Mouse (Mus musculus): ENCODE measurements around the gene Manba.
A peak's percentile ranks its signal among the peaks of the same experiment; 100 is the strongest.
"Not testable (repeated sequence)": the region's sequence is repeated elsewhere in the genome, so short reads cannot be mapped to it uniquely, and the experiment has no call there.

Manba gene

GRCm38 (mm10) chr3:135486351-135486750, 940 bp downstream of the Manba start:
- no peak for DNase-seq (ENCODE audit: low spot score in 2 of 2)

GRCm38 (mm10) chr3:135487803-135488202, 2.4 kb downstream of the Manba start:
- DNase-seq (ENCODE audit: low spot score in 2 of 2): no peak

- DNase-seq (ENCODE audit: low spot score in 2 of 2): no peak
Measured at GRCm38 (mm10) chr3:135489865-135490520, 4.6 kb downstream of the Manba start.

- no peak for DNase-seq (ENCODE audit: low spot score in 2 of 2)
Measured at GRCm38 (mm10) chr3:135491102-135491501, 5.7 kb downstream of the Manba start.

GRCm38 (mm10) chr3:135493320-135493719, 7.9 kb downstream of the Manba start:
- not testable (repeated sequence) for DNase-seq (ENCODE audit: low spot score in 2 of 2)

GRCm38 (mm10) chr3:135497956-135498355, 12.5 kb downstream of the Manba start:
- not testable (repeated sequence) for DNase-seq (ENCODE audit: low spot score in 2 of 2)

- DNase-seq (ENCODE audit: low spot score in 2 of 2): no peak
Measured at GRCm38 (mm10) chr3:135498891-135499290, 13.5 kb downstream of the Manba start.

- DNase-seq (ENCODE audit: low spot score in 2 of 2): no peak
Measured at GRCm38 (mm10) chr3:135503160-135503559, 17.7 kb downstream of the Manba start.

- DNase-seq (ENCODE audit: low spot score in 2 of 2): peak; percentile 59 to 89
Measured at GRCm38 (mm10) chr3:135505369-135505909, 20.0 kb downstream of the Manba start.

GRCm38 (mm10) chr3:135505916-135506482, 20.6 kb downstream of the Manba start:
- DNase-seq (ENCODE audit: low spot score in 2 of 2): no peak

GRCm38 (mm10) chr3:135507506-135507905, 22.1 kb downstream of the Manba start:
- no peak for DNase-seq (ENCODE audit: low spot score in 2 of 2)

- no peak for DNase-seq (ENCODE audit: low spot score in 2 of 2)
Measured at GRCm38 (mm10) chr3:135508191-135508590, 22.8 kb downstream of the Manba start.

- no peak for DNase-seq (ENCODE audit: low spot score in 2 of 2)
Measured at GRCm38 (mm10) chr3:135510372-135510771, 25.0 kb downstream of the Manba start.

- no peak for DNase-seq (ENCODE audit: low spot score in 2 of 2)
Measured at GRCm38 (mm10) chr3:135511683-135512082, 26.3 kb downstream of the Manba start.

- DNase-seq (ENCODE audit: low spot score in 2 of 2): no peak
Measured at GRCm38 (mm10) chr3:135513270-135513669, 27.9 kb downstream of the Manba start.

GRCm38 (mm10) chr3:135513800-135514425, 28.5 kb downstream of the Manba start:
- no peak for DNase-seq (ENCODE audit: low spot score in 2 of 2)

GRCm38 (mm10) chr3:135515246-135515645, 29.8 kb downstream of the Manba start:
- DNase-seq (ENCODE audit: low spot score in 2 of 2): no peak

GRCm38 (mm10) chr3:135516891-135517290, 31.5 kb downstream of the Manba start:
- DNase-seq (ENCODE audit: low spot score in 2 of 2): no peak

- no peak for DNase-seq (ENCODE audit: low spot score in 2 of 2)
Measured at GRCm38 (mm10) chr3:135518882-135519281, 33.5 kb downstream of the Manba start.

GRCm38 (mm10) chr3:135519584-135519983, 34.2 kb downstream of the Manba start:
- DNase-seq (ENCODE audit: low spot score in 2 of 2): no peak

- no peak for DNase-seq (ENCODE audit: low spot score in 2 of 2)
Measured at GRCm38 (mm10) chr3:135521963-135522362, 36.6 kb downstream of the Manba start.

GRCm38 (mm10) chr3:135522618-135523355, 37.4 kb downstream of the Manba start:
- no peak for DNase-seq (ENCODE audit: low spot score in 2 of 2)

All from spleen, postnatal 4 days (tissue).